Mouse (Mus musculus) lung, adult 18-20 months (tissue): ENCODE measurements around the gene Poglut1.
"Not testable (repeated sequence)": the region's sequence is repeated elsewhere in the genome, so short reads cannot be mapped to it uniquely, and the experiment has no call there.

Source experiments
- DNase-seq, 2 experiments: peaks; one replicate each; pipeline ENCODE4 v3.0.0; 2022; ENCODE audit warnings: mixed read lengths in 2 of 2

Poglut1 gene

DNA sequence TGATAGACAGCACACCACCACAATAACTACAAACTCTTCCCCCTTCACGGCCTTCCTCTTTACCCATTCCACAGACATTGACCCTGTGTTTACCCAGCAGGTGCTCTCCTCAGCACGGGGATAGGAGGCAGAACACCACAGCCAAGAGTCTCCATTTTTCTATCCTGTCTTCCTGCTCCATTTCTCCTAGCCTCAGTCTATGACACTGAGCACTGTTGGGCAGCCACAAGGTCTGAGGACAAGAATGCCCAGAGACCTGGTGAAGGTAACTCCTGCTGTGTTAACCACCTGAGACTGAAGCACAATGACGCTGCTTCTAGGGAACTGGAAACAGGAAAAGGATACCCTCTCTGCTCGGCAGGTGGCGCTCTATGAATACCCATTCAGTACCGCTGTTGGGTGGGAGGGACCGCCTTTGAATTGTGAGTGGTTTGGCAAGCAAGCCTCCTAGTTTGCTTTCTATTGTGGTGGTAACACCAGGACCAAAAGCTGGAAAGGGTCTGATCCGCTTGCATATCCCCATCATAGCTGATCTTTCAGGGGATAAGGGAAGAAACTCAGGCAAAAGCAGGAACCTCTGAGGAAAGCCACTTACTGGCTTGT, 13.4 kb downstream of the Poglut1 start:
- DNase-seq: peak; percentile 72 to 81

DNA sequence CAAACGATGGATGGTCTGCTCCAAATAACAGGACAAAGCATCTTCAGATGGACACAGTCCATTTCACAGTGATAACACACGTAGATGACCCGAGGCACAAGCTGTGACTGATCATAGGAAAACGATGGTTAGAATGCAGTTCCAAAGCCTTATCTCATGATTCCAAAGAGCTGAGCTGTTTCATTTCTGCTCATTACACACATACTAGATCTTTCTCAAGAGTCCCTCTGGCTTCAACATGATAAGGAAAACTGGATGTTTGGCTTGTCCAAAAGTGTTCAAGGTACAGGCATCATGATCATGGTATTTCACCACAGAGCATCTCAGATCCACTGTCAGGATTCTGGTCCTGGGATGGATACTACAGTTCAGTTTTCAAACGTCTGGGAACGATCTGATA, 23.8 kb downstream of the Poglut1 start:
- DNase-seq: no peak

DNA sequence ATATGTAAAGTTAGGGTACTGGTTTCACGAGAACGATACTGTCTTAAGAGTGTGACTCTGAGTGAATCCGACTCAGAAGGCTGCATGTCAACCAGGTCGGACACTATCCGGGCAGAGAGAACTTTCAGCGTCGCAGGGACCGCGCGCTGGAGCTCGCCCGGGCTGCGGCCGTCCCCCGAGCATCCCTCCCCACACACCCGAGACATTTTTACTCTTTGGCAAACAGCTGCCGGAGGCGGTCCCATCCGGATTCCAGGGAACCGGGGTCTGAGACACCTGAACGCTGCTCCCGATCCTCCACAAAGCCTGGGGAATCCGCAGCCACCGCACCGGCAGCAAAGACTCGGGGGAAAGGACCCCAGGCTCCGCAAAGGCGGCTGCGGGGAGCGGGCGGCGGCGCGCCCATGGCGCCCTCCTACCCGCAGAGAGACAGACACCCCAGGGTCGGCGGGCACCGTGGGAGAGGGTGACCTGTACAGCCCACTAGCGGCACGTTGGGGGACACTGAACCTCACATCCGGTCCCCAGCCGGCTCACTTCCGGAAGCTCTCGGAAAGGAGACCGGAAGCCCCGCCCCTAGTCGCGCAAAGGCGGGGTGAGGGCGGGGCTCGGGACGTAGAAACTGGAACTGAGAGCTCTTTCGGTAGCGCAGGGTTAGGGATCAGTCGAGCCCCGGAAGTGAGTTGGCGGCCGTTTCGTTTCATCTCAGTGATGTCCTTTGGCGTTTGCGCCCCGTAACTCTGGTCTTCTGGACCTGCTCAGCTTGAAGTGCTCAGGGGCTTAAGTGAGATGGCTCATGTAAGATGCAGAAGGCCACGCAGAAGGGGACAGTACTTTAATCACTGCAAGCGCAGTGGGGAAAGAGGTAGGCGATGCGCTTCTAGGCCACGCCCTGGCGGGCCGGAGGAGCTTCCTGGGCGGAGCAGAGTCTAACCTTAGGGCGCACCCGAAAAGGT, 27.7 kb downstream of the Poglut1 start, which contains the start of gene Timmdc1:
Timmdc1 (minus strand) TSS at position 535 of the 956 bp plus-strand sequence.
- peak; percentile 95 to 96 for DNase-seq

DNA sequence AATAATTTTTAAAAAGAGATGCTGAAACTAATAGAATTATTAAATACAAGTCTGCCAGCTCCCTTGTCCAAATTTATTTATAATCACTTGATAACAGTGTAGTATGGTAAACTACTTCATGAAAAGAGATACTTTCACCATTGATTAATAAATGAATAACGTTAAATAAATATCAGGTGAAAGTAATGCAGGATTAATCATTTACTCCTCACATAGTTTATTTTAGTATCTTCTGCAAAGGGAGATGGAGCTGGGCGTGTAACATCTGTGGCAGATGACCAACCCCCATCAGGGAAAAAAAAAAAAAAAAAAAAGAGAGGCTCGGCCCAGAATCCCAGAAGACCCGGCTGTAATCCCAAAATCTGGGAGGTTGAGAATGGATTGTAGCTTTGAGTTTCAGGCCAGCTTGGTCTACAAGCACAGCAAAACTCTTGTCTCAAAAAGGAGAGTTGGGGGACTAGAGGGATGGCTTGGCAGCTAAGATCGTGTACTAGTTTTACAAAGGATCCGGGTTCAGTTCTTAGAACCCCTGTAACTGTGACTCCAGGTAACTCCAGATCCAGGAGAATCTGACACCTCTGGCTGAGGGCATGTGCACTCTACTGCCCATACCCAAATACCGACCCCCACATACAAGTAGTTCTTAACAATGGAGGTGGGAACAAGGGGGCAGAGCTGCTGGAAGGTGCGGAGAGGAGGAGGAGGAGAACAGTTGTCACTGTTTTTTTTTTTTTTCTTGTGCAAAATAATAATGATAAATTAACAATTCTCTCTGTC, 28.7 kb downstream of the Poglut1 start:
- DNase-seq: no peak

DNA sequence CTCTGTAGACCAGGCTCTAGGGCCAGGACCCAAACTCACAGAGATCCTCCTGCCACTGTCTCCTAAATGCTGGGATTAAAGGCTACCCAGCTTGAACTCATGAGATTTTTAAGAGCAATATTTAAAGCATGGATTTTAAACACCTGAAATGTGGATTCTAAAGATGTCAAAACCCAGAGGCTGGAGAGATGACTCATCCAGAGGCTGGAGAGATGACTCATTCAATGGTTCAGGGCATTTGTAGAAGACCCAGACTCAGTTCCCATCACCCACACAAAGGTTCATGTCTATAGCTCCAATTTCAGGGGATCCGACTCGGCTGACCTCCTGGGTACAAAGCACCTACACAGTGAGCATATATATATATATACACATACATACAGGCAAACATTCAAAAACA, 30.9 kb downstream of the Poglut1 start:
- DNase-seq: no peak

DNA sequence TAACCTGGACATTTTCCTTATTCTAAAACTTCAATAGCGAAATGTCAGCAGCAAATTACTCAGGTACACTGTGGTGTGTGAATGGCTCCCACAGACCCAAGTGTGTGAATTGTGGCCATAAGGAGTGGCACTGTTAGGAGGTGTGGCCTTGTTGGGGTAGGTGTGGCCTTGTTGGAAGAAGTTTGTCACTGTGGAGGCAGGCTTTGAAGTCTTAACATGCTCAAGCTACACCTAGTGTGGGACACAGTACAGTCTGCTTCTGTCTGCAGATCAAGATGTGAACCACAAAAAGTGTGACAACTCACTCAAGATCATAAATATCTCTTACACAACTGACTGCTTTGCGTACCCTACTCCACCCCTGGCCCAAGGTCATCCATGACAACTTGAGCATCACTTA, 39.2 kb downstream of the Poglut1 start:
- DNase-seq: no peak

DNA sequence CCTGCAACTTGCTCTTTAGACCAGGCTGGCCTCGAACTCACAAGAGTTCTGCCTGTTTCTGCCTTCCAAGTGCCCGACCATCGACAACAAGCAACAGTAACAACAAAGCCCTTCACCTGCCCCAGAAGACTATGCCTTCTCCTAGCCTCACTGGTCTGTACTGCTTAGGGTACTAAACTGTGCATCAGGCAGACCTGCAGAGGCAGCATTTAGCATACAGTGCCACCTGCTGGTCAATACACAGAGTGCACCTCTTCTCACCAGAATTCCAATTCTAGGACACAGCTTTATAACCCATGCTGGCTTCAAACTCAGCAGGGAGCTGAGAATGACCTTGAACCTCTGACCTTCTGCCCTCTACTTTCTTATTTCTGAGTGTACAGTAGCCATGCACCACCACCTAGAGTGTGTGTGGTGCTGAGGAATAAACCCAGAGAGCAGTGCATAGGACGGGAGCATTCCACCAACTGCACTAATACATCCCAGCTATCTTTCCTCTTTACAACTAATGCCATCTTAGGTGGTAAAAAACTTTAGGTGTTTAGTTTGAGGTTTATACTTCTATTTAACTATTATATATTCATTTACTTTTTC, 43.9 kb downstream of the Poglut1 start:
- peak; percentile 52 to 53 for DNase-seq

DNA sequence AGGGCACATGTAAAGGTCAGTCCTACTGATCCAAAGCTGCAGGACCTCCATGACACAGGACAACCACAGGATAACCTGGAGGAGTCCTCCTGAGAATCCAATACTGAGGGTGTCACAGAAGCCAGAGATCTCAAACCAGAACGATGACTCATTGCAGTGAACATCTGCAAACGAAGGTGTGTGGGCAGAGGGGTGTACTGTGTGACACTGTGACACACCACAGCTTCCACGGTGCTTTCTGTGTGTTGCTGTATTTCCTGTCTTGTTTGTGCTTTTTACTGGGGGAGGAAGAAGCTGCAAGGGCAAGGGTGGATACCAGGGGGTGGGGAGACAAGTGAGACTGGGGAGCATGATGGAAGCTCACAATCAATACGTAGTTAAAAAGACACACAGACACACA, 46.5 kb downstream of the Poglut1 start:
- no peak for DNase-seq

DNA sequence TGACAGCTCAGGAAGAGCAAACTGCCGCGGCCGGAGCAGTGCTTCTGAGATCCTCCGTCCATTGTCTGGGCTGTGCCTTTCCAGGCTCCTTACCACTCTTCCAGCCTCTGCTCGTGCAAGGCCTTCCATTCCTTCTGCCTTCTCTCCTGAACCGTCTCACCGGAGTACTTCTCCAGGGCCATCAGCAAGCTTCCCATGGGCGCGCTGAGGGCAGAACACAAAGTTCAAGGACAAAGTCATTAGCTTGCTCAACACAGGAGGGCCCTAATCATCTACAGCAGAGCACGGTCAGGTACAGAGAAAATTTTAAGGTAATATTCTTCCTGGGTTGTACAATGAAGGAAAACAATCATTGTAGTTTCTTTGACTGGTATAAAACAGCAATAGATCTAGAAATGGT, 47.6 kb downstream of the Poglut1 start:
- no peak for DNase-seq

DNA sequence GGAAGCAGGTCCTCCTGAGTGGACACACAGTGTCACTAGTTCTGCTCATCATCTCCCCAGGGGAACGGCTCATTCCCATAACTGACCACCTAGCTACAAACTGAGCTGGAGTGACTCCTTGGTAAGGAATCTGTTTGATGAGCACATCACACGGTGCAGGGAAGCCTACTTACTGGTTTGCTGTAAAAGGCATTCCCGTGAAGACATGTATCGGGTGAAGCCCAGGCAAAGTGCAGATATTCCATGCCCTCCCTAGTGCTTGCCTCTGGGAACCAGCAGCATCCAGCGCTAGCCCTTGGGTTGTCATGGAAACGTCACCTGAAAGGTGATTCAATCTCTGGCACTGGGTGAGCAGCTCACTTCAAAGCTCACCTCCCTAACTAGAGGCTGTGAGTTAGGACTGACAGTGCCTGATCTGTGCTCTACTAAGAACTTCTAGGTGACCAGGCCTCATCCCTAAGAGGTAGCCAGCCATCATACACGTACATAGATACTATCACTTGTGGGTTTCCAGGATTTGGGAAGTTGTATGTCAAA, 53.4 kb downstream of the Poglut1 start:
- DNase-seq: no peak

DNA sequence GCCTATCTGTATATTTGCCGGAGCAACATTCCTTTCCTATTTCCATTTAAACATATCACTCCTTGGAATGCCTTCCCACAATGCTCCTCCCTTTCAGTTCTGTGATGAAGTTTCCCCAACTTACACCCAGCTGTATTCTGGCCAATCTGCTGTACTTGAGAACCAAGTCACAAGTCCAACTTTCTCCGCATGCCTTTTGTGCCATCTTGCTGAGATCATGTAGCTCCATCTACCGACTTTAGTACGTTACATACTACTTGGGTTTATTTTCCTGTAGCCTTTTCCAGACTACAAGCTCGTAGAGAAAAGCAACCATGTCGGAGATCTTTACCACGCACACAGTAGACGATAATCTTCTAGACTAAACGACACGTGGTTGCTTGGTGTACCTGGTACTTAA, 56.2 kb downstream of the Poglut1 start:
- no peak for DNase-seq

DNA sequence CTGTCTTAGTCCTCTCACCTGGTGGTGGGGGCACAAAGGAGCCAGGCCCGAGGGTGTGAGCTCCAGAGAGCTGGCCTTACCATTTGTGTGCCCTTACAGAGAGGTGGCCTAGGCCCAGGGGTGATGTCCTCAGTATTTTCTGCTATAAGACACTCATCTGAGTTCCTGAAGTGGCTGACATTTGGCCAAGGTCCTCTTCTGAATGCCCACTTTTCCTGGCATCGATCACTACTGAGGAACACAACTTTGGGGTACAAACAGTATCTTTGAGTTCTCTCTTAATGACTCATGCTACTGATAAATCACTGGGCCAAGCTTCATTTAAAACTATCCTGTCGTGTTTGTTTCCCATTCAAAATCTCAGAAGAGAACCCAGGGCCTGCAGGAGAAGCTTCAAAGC, 57.5 kb downstream of the Poglut1 start:
- DNase-seq: no peak

DNA sequence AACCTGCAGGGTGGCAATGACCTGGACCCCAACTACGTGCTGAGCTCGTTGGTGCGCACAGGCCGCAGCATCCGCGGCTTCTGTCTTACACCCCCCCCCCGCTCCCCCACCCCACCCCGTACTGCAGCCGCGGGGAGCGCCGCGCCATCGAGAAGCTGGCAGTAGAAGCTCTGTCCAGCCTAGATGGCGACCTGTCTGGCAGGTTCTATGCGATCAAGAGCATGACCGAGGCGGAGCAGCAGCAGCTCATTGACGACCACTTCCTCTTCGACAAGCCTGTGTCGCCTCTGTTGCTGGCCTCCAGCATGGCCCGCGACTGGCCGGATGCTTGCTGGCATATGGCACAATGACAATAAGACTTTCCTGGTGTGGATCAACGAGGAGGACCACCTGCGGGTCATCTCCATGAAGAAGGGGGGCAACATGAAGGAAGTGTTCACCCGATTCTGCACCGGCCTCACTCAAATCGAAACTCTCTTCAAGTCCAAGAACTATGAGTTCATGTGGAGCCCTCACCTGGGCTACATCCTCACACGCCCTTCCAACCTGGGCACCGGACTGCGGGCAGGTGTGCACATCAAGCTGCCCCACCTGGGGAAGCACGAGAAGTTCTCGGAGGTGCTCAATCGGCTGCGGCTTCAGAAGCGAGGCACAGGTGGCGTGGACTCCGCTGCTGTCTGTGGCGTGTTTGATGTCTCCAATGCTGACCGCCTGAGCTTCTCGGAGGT, 66.3 kb downstream of the Poglut1 start:
- peak in 1 of 2 experiments; percentile 27 for DNase-seq

DNA sequence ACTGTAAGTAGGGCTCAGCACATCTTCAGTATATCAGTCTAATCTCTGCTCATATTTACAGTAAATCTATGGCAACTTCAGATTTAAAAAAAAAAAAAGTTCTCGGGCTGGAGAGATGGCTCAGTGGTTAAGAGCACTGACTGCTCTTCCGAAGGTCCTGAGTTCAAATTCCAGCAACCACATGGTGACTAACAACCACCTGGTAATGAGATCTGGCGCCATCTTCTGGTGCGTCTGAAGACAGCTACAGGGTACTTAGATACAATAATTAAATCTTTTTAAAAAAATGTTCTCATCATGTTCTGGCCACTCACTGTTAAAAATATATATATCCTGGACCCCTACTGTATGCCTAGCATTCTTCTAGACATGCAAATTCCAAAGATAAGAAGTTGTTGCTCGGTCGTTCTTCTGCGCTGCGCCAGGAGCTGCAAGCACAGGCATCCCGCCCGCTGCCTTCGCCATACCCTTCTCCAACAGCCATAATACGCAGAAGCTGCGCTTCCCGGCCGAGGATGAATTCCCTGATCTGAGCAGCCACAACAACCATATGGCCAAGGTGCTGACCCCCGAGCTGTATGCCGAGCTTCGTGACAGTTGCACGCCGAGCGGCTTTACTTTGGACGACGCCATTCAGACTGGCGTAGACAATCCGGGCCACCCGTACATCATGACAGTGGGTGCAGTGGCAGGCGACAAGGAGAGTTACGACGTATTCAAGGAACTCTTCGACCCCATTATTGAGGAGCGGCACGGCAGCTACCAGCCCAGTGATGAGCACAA, 67.1 kb downstream of the Poglut1 start:
- DNase-seq: peak; percentile 30 to 32

DNA sequence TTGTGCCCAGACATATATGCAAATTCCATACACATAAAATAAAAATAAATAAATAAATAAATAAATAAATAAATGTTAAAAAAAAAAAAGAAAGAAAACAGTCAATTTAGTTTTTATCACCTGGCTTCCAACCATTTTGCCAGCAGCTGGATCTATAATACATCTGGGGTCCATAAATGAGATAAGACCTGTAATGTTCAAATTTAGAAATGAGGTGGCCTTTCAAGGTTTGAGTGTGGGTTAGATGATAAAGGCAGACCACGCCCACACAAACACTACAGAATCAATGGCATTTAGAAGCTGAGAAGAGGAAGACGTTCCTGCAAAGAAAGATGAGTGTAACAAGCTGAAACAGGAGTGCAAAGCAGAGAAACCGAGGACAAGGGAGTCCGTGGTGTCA, 68.7 kb downstream of the Poglut1 start:
- no peak for DNase-seq

DNA sequence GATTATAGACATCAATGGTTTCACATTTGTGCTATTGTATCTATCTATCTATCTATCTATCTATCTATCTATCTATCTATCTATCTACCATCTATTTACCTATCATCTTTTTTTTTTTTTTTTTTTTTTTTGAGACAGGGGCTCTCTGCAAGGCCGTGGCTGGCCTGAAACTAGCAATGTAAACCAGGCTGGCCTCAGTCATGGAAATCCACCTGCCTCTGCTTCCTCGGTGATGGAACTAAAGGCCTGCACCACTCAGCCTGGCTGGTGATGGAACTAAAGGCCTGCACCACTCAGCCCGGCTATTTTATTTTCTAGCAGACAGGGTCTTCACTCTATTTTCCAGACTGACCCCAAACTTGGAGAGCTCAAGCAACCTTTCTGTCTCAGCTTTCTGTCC, 71.8 kb downstream of the Poglut1 start:
- no peak for DNase-seq

DNA sequence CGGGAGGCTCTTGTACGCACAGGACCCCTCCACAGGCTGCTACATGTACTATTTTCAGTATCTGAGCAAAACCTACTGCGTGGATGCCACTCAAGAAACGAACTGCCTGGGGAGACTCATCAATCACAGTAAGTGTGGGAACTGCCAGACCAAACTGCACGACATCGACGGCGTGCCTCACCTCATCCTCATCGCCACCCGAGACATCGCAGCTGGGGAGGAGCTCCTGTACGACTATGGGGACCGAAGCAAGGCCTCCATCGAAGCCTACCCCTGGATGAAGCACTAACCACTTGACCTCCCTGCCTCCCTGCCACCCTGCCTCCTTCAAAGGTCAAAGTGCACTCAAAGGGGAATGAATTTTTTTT, 72.8 kb downstream of the Poglut1 start:
- DNase-seq: not testable (repeated sequence)

DNA sequence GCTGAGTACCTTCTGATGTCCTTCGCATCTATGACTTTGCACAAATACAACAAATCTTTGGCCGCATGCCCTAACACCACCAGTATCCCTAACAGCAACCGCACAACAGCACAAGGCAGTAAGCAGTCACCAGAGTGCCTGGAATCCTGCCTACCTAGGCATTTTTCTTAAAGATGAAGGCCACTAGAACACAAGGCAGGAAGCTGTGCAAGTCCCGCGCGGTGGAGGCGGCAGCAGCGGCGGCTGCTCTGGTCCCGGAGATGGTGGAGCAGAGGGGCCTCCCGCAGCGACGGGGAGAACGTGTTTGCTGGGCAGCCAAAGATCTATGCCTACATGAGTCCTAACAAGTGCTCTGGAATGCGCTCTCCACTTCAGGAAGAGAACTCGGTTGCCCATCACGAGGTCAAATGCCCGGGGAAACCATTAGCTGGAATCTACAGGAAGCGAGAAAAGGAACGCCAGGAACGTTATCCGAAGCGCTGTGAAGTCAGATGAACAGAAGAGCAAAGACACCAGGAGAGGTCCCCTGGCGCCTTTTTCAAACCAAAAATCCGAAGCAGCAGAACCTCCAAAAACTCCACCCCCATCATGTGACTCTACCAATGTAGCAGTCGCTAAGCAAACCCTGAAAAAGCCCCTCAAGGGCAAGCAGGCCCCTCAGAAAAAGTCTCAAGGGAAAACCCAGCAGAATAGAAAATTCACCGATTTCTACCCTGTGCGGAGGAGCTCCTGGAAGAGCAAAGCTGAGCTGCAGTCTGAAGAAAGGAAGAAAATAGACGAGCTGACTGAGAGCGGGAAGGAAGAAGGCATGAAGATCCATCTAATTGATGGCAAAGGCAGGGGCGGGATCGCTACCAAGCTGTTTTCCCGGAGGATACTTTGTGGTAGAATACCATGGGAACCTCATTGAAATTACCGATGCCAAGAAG, 73.5 kb downstream of the Poglut1 start:
- DNase-seq: peak; percentile 27 to 54

DNA sequence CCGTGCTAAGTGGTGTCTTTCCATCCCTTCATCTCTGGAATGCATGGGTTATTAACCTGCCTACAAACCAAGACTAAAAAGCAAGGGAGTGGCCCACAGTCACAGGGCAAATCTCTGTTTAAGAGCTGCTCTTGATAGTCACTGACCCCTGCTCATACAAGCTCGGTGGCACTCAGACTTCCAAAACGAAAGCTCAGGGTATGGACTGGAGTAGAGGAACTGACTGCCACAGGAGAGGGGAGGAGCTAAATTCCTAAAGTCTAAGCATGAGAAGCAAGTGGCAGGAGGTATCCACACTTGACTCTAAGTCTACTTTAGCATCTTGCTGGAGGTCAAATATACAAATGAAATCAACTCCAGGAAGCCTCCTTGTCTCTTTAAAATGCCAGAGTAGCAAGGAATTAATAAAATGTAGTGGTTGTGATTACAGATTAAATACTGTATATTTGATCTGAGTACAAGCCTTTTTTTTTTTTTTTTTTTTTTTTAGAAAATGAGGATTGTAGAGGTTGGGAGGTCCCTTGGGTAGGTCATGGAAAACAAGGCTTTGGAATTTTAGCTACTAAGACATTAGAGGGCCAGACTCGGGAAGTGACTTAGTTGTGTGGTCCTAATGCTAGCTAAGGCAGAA, 74.3 kb downstream of the Poglut1 start:
- DNase-seq: no peak
